9 mouse cellular contexts compared by ENCODE assay signal in the genomic region with DNA sequence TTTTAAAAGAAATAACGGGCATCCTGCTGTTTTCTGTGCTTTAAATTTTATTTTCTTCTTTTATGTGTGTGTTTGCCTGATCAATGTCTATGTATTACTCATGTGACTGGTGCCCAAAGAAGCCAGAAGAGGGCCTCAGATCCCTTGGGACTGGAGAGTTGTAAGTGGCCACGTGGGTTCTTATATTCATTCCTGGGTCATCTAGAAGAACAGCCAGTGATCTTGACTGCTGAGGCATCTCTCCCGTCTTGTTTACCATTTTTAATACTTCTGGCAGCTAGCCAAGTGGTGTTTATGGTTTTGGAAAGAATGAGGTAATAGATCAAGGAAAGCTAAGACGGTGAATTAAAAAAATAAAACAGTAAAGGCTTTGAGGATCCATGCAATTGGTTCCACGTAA.
DNase-seq lines count a peak whose midpoint lies in the region; ATAC-seq lines count a peak whose summit lies in the region.
"Had no signal": no experiment of that assay in that cellular context is flagged by ENCODE, and none has a peak within 500 bp of the region (broad histone marks: within the 10 kb centered on the region; RNA-seq: fewer than 3 reads in every experiment).

No protein-coding gene starts in this region.

- ATAC-seq in hindbrain, embryonic 16.5 days = 0 out of 2 replicates have a peak, but pooled peaks have one; percentile 28
- no peak for ATAC-seq in hindbrain, embryonic 13.5 days (ENCODE audit: low FRiP score)

- no peaks in the 10 kb centered on the region for H3K27me3 ChIP-seq in hindbrain, embryonic 16.5 days (replicated peaks; ENCODE audit: control insufficient read depth, insufficient read depth, low read length)
- no peaks in the 10 kb centered on the region for H3K27me3 ChIP-seq in hindbrain, embryonic 13.5 days
- H3K27me3 ChIP-seq: embryonic facial prominence, embryonic 15.5 days had no signal

- H3K9me3 ChIP-seq in hindbrain, embryonic 16.5 days (ENCODE audit: control insufficient read depth, low read length) = no peaks in the 10 kb centered on the region
- H3K9me3 ChIP-seq in hindbrain, embryonic 13.5 days = no peaks in the 10 kb centered on the region
- H3K9me3 ChIP-seq: embryonic facial prominence, embryonic 15.5 days had no signal

- no peaks in the 10 kb centered on the region for H3K36me3 ChIP-seq in hindbrain, embryonic 16.5 days (ENCODE audit: control insufficient read depth, insufficient read depth, low read length)
- H3K36me3 ChIP-seq in hindbrain, embryonic 13.5 days = no peaks in the 10 kb centered on the region
- H3K36me3 ChIP-seq: embryonic facial prominence, embryonic 15.5 days had no signal

- H3K4me2 ChIP-seq in hindbrain, embryonic 16.5 days (ENCODE audit: low read length) = no peak overlapping the region
- no peak overlapping the region for H3K4me2 ChIP-seq in hindbrain, embryonic 13.5 days
- H3K4me2 ChIP-seq: embryonic facial prominence, embryonic 15.5 days had no signal

- H3K4me3 ChIP-seq in hindbrain, embryonic 16.5 days (ENCODE audit: low read length) = no peak overlapping the region
- no peak overlapping the region for H3K4me3 ChIP-seq in hindbrain, embryonic 13.5 days
- H3K4me3 ChIP-seq: embryonic facial prominence, embryonic 15.5 days had no signal

- WGBS in hindbrain, embryonic 16.5 days = 46% methylated on average over 5 of the region's 5 CpGs
- 56% methylated on average over 5 of the region's 5 CpGs for WGBS in hindbrain, embryonic 13.5 days

- no peak overlapping the region for H3K9ac ChIP-seq in hindbrain, embryonic 16.5 days (ENCODE audit: low read depth, low read length)
- H3K9ac ChIP-seq in hindbrain, embryonic 13.5 days = no peak overlapping the region
- H3K9ac ChIP-seq: embryonic facial prominence, embryonic 15.5 days had no signal

- no peaks in the 10 kb centered on the region for H3K4me1 ChIP-seq in hindbrain, embryonic 16.5 days (ENCODE audit: control insufficient read depth, insufficient read depth, low read depth, low read length)
- 0 out of 2 replicates have a peak, but pooled peaks cover 3% of the 10 kb centered on the region for H3K4me1 ChIP-seq in hindbrain, embryonic 13.5 days (replicated peaks)
- H3K4me1 ChIP-seq: embryonic facial prominence, embryonic 15.5 days had no signal

- no peak overlapping the region for H3K27ac ChIP-seq in hindbrain, embryonic 16.5 days (ENCODE audit: low read depth, low read length)
- H3K27ac ChIP-seq in hindbrain, embryonic 13.5 days = no peak overlapping the region; the same call in 1 of the 2 replicates
- H3K27ac ChIP-seq: embryonic facial prominence, embryonic 15.5 days had no signal

- peak; percentile 42 for DNase-seq in cerebellum, adult 11-12 months
- no peak for DNase-seq in cerebellum, postnatal 36 days
- peak; percentile 19 for DNase-seq in ovary, adult 18-20 months (ENCODE audit: low spot score)
- DNase-seq in ovary, postnatal 14 days (ENCODE audit: low spot score) = no peak
- peak; percentile 25 for DNase-seq in retina, postnatal 1 day
- DNase-seq in left cerebral cortex, adult 9 months (ENCODE audit: low spot score in 2 of 2) = no peak

Comparison
In these comparisons a context has a peak if more than half of its experiments do, and no peak if none do; other contexts are left out.
1. DNase-seq: peak in cerebellum, adult 11-12 months (single experiment), ovary, adult 18-20 months (single experiment) and retina, postnatal 1 day (single experiment); none in cerebellum, postnatal 36 days (0 of 2), ovary, postnatal 14 days (single experiment) and left cerebral cortex, adult 9 months (0 of 2).